Mouse (Mus musculus): Measurements from ENCODE around the gene Lsm11.

The Lsm11 gene

DNA sequence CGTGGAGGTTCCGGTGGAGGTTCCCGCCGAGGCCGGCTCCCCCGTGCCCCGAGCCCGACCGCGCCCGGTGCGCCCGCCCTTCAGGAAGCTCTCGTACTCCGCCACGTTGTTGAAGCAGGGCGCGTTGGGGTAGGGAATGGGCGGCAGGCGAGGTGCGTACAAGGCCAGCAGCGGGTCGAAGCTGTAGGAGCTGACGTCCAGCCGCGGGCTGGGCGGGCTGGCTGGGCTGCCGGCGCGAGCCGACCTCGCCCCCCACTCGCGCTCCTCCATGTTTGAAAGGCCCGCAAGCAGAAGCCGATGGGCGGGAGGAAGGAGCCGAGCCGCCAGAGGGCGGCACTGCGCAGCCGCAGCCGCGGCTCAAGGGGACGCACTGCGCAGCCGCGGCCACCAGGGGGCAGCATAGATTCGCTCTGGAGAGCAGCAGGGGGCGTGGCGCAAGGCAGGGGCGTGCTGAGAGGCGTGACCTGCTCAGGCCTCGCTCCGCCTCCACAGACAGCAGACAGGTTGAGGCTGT lies at the start of gene Lsm11:
TSS of gene Lsm11 (minus strand) at position 293 of the 514 bp plus-strand sequence.
- DNase-seq = peak; percentile 94

DNA sequence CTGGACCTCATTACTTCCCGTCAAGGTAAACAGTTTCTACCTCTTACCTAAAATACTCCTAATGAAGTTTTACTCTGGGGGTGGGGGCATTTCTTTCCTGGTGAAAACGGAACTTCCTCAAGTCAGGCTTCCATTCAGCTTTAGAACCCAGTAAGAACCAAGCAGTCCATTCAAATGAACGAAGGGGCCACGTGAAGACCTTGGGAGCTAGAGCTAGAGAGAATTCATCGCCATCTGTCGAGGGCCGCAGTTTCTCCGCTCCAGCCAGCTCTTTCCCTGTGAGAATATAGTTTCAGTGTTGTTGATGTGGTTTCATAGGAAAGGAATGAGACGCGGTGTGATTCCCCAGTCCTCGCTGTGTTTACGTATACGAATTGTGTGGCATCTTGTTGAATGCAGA lies 47.4 kb upstream of the Lsm11 start:
- no peak for DNase-seq

GRCm38 (mm10) chr11:45991604-45992003 lies 46.9 kb upstream of the Lsm11 start:
- DNase-seq = peak; percentile 43

GRCm38 (mm10) chr11:45980893-45981253 lies 36.1 kb upstream of the Lsm11 start:
- no peak for DNase-seq

- DNase-seq = peak; percentile 88
These were observed 35.5 kb upstream of the Lsm11 start, which contains the start of gene Sox30 for GRCm38 (mm10) chr11:45979946-45980892. Sox30 (plus strand) TSS chr11:45980310.

DNA sequence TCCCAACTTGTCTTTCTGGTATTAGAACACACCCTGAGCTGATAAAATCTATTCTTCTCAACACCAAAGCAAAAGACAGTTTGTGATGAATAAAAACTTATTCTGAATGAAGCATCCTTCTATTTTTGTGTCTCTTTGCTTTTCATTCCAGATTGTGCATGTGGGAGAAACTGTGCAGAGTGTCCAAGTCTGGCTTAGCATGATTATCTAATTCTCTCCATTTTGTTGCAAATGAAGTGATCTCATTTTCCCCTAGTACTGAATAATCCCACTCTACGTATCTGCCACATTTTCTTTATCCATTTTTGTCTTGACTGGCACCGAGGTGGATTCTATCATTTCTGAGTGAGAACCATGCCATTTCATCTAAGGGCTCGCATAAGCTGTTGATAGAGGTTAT lies 31.3 kb upstream of the Lsm11 start:
- no peak for DNase-seq

DNA sequence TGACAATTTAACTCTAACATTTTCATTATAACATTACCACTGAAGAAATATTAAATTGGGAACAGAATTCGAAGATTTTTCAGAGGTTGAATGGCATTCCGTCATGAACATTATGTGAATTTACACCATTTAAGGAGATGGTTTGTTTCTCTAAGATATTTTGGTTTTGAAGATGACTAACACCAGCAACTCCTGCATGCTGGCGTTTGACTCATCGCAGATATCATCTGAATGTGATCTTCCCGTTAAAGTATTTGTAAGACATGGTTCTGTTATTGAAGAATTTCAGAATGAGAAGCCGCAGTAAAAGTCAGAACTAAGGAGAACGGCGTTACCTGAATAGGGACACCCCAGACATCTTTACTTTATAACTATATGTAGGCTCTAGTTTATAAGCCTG lies 29.7 kb upstream of the Lsm11 start:
- DNase-seq = no peak

GRCm38 (mm10) chr11:45973635-45974034 lies 28.9 kb upstream of the Lsm11 start:
- DNase-seq = no peak

- no peak for DNase-seq
These were observed 23.7 kb upstream of the Lsm11 start for GRCm38 (mm10) chr11:45968466-45968865.

DNA sequence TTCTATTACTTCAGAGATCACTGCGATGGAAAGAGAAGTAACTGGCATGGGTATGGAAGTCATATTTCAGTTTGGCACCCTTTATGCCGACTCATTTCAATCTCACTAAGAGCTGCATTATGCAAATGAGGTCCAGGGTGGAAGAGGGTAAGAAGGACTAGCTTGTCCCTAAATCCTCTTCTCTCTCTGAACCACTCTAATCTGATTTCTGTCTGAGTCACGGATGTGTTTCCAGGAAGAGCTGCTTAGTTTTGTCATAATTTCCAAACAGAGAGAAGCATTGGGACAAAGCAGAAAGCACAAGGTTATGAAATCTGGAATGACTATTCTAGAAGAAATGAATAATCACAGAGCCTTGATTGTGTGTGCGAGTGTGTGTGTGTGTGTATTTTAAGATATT lies 22.2 kb upstream of the Lsm11 start:
- peak; percentile 38 for DNase-seq

- DNase-seq = no peak
These were observed 15.3 kb upstream of the Lsm11 start for GRCm38 (mm10) chr11:45960003-45960402.

- DNase-seq = peak; percentile 64
These were observed 14.9 kb upstream of the Lsm11 start for GRCm38 (mm10) chr11:45959598-45959997.

DNA sequence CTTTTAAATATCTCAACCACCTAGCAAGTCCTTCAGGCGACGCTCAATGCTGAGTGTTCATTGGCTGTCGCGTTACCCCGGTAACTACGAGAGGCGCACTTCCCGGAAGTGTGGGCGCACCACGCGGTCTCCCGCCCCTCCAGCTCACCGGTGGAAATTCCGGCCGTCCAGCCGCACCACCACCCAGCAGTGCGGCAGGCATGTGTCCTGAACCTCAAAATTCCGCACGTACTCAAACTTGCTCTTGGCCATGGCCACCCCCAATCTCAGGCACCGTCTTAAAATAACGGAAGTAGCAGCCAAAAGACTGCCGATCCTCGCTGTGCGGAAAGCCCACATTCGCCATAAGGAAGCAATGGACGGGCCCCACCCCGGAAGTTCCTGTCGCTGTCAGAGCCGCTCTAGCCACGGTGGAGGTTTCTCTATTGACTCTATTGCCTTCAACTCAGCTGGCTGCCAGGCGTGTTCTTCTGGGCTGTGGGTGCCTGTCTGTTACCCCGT lies 10.4 kb upstream of the Lsm11 start, which contains the start of gene Thg1l:
TSS of gene Thg1l (minus strand) at position 368 of the 501 bp plus-strand sequence.
- DNase-seq = peak; percentile 97

GRCm38 (mm10) chr11:45947491-45947890 lies 2.8 kb upstream of the Lsm11 start:
- DNase-seq = no peak

DNA sequence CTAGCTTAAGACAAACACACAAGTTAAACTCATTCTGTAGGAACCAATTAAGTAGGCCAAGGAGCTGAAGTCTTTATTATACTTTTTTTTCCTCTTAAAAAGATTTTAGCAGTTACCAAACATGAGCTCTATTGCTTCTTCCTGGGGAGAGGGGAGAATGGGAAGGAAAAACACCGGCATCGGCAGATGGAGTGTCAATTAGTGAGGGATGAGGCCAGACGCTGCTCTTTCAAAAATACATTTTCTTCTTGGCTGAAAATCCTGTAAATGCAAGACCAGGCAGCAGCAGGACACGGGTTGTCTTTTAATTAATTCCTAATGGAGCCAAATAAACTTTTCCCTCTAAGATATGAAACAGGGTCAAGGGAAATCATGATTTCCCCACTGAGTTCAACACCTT lies 2.1 kb upstream of the Lsm11 start:
- DNase-seq = no peak

GRCm38 (mm10) chr11:45943891-45944642 lies 668 bp downstream of the Lsm11 start:
- peak; percentile 44 for DNase-seq

- DNase-seq = peak; percentile 15
These were observed 1.5 kb downstream of the Lsm11 start for GRCm38 (mm10) chr11:45943108-45943705.

GRCm38 (mm10) chr11:45942281-45942680 lies 2.5 kb downstream of the Lsm11 start:
- DNase-seq = no peak

- DNase-seq = no peak
These were observed 5.8 kb downstream of the Lsm11 start for GRCm38 (mm10) chr11:45938917-45939316.

GRCm38 (mm10) chr11:45937478-45937877 lies 7.3 kb downstream of the Lsm11 start:
- no peak for DNase-seq

DNA sequence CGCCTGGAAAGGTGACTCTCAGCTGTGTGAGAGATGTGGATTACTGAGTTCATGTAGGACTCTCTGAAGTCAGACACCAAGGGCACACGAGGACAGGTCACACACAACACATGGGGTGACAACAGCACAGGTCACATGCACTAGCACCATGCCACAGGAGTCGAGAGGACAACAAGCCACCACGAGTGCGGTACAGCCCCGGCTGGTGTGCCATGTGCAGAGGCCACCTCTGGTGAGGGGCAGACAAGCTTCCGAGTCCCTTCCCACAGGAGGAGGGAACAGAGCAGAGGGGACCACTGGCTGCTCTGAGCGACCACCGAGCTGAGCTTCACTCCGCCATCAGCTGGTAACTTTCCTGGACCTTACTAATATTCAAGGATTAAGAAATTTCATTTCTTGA lies 12.0 kb downstream of the Lsm11 start:
- no peak for DNase-seq

DNA sequence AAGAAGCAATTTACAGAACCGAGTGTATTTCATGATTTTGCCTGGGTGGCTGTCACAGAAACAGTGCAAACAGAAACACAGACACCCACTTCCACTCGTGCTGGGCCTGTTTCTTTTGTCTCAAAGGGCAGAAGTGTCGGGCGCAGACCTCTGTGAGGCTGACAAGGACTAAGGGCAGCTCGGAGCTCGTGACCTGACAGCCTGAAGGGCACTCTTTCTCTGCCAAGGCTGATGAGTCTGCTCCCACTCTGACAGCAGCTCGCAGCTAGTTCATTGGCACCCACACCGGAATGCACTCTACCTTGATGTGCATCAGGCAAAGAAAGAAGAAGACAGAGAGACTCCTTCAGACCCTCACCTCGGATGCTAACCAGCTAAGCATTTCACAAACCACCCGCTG lies 15.2 kb downstream of the Lsm11 start:
- DNase-seq = no peak

GRCm38 (mm10) chr11:45927456-45927855 lies 17.3 kb downstream of the Lsm11 start:
- DNase-seq = no peak

Measured in retina, postnatal 1 day (tissue).